Mouse (Mus musculus) kidney, embryonic 16.5 days (tissue): Measurements from ENCODE around the gene Ccdc59. TPM values are rescaled to one million over a fixed set of nuclear protein-coding genes. Genes with fewer than 3 reads are reported as not detected.
A peak's percentile ranks its signal among the peaks of the same experiment; 100 is the strongest.

Source experiments
- ATAC-seq: fragments of 200-750 bp; cut with Nextera tagmentation; 2 replicates; pipeline ENCODE4 v1.8.0; 2017; ENCODE audit warnings: moderate TSS enrichment; ENCODE audit not compliant: low FRiP score, low TSS enrichment
- H3K27ac ChIP-seq: fragments of 300-500 bp; sonication (generic); 2 replicates; pipeline ENCODE4 v1.5.1; 2014; ENCODE audit warnings: low read length
- H3K27me3 ChIP-seq: fragments of 300-500 bp; sonication (generic); 2 replicates; pipeline ENCODE4 v1.6.1; 2014; ENCODE audit warnings: low read length, control low read depth, mixed read lengths; ENCODE audit not compliant: insufficient read depth
- H3K36me3 ChIP-seq: fragments of 300-500 bp; sonication (generic); 2 replicates; pipeline ENCODE4 v1.6.1; 2014; ENCODE audit warnings: low read length, control low read depth, mixed read lengths; ENCODE audit not compliant: insufficient read depth
- H3K4me1 ChIP-seq: fragments of 300-500 bp; sonication (generic); 2 replicates; pipeline ENCODE4 v1.6.1; 2014; ENCODE audit warnings: low read length, control low read depth, mixed read lengths; ENCODE audit not compliant: insufficient read depth
- H3K4me2 ChIP-seq: fragments of 300-500 bp; sonication (generic); replicated peaks from 2 replicates; pipeline ENCODE4 v1.6.1; 2014; ENCODE audit warnings: low read depth, low read length
- H3K4me3 ChIP-seq: fragments of 300-500 bp; sonication (generic); 2 replicates; pipeline ENCODE4 v1.5.1; 2014; ENCODE audit warnings: mild to moderate bottlenecking, low read length
- H3K9ac ChIP-seq: fragments of 300-500 bp; sonication (generic); replicated peaks from 2 replicates; pipeline ENCODE4 v1.6.1; 2014; ENCODE audit warnings: low read length
- H3K9me3 ChIP-seq: fragments of 300-500 bp; sonication (generic); 2 replicates; pipeline ENCODE4 v1.6.1; 2016; ENCODE audit warnings: low read length, control low read depth
- WGBS: fragments of 180-500 bp; shearing (Covaris S2); extraction: QIAGEN DNeasy Blood & Tissue Kit; methylation state at CpG from one replicate; pipeline ENCODE4 v1.1.7; 2014; 5-methylcytosine and 5-hydroxymethylcytosine counted together
- polyA plus RNA-seq: library from polyadenylated mRNA; unstranded; fragments of >200 nt; fragmentation: Nextera tagmentation; extraction: Ambion mirVana; gene quantifications from 2 replicates; pipeline ENCODE4 v1.2.1, GENCODE M21; 2015

Gene Ccdc59
- 44.8 and 49.5 TPM in 2 replicates for polyA plus RNA-seq

- Histone ChIP-seq H3K4me3 (peak within 1 kb of the TSS; percentile 92), H3K4me1 (peaks cover 7% of the 10 kb centered on the region), H3K36me3 (peaks cover 26% of the 10 kb centered on the region), H3K9ac (peak within 1 kb of the TSS; percentile 92), H3K27ac (peak within 1 kb of the TSS; percentile 97), H3K9me3 (no peaks in the 10 kb centered on the region), H3K27me3 (no peaks in the 10 kb centered on the region), H3K4me2 (peak within 1 kb of the TSS; percentile 70)
- under 1% methylated on average over 90 of the region's 90 CpGs for WGBS
- peak; percentile 99 for ATAC-seq
Measured at GRCm38 (mm10) chr10:105840928-105841888, at the start of gene Ccdc59, which contains the start of gene Mettl25. Ccdc59 (plus strand) TSS chr10:105841067. Mettl25 (minus strand) TSS chr10:105841380.

GRCm38 (mm10) chr10:105793776-105794552, 46.9 kb upstream of the Ccdc59 start:
- no peak overlapping the region for H3K9ac ChIP-seq
- no peak overlapping the region for H3K4me2 ChIP-seq
- 0 out of 2 replicates have a peak, but pooled peaks cover 4% of the 10 kb centered on the region for H3K36me3 ChIP-seq
- WGBS = 53% methylated on average over 15 of the region's 15 CpGs
- H3K4me3 ChIP-seq = no peak overlapping the region
- no peaks in the 10 kb centered on the region for H3K27me3 ChIP-seq
- ATAC-seq = no peak
- H3K27ac ChIP-seq = no peak overlapping the region
- H3K9me3 ChIP-seq = no peaks in the 10 kb centered on the region
- no peaks in the 10 kb centered on the region for H3K4me1 ChIP-seq

GRCm38 (mm10) chr10:105797250-105797924, 43.5 kb upstream of the Ccdc59 start:
- no peaks in the 10 kb centered on the region for H3K4me1 ChIP-seq
- H3K27ac ChIP-seq = no peak overlapping the region
- H3K4me2 ChIP-seq = no peak overlapping the region
- no peak; the same call in 1 of the 2 replicates for ATAC-seq
- WGBS = 62% methylated on average over 8 of the region's 8 CpGs
- H3K36me3 ChIP-seq = 0 out of 2 replicates have a peak, but pooled peaks cover 4% of the 10 kb centered on the region
- no peaks in the 10 kb centered on the region for H3K9me3 ChIP-seq
- no peak overlapping the region for H3K9ac ChIP-seq
- no peaks in the 10 kb centered on the region for H3K27me3 ChIP-seq
- no peak overlapping the region for H3K4me3 ChIP-seq

- Histone ChIP-seq H3K27me3 (no peaks in the 10 kb centered on the region), H3K36me3 (no peaks in the 10 kb centered on the region), H3K27ac (no peak overlapping the region), H3K4me1 (no peaks in the 10 kb centered on the region), H3K4me3 (no peak overlapping the region), H3K4me2 (no peak overlapping the region), H3K9me3 (no peaks in the 10 kb centered on the region), H3K9ac (no peak overlapping the region)
- peak; percentile 39; the same call in 1 of the 2 replicates for ATAC-seq
- WGBS = 40% methylated on average over 6 of the region's 6 CpGs
Measured at GRCm38 (mm10) chr10:105801147-105801546, 39.7 kb upstream of the Ccdc59 start.

GRCm38 (mm10) chr10:105802132-105802531, 38.7 kb upstream of the Ccdc59 start:
- Histone ChIP-seq H3K4me1 (no peaks in the 10 kb centered on the region), H3K9me3 (no peaks in the 10 kb centered on the region), H3K36me3 (no peaks in the 10 kb centered on the region), H3K4me3 (no peak overlapping the region), H3K27me3 (no peaks in the 10 kb centered on the region), H3K27ac (no peak overlapping the region), H3K9ac (no peak overlapping the region), H3K4me2 (no peak overlapping the region)
- WGBS = 88% methylated on average over 6 of the region's 6 CpGs
- no peak for ATAC-seq

- no peaks in the 10 kb centered on the region for H3K9me3 ChIP-seq
- no peaks in the 10 kb centered on the region for H3K4me1 ChIP-seq
- no peak overlapping the region for H3K9ac ChIP-seq
- H3K27me3 ChIP-seq = no peaks in the 10 kb centered on the region
- H3K36me3 ChIP-seq = no peaks in the 10 kb centered on the region
- ATAC-seq = no peak
- no peak overlapping the region for H3K4me2 ChIP-seq
- H3K27ac ChIP-seq = no peak overlapping the region
- no peak overlapping the region for H3K4me3 ChIP-seq
- 84% methylated on average over 2 of the region's 2 CpGs for WGBS
Measured at GRCm38 (mm10) chr10:105803461-105803860, 37.4 kb upstream of the Ccdc59 start.

- Histone ChIP-seq H3K4me1 (no peaks in the 10 kb centered on the region), H3K4me2 (no peak overlapping the region), H3K9ac (no peak overlapping the region), H3K27me3 (no peaks in the 10 kb centered on the region), H3K4me3 (no peak overlapping the region), H3K27ac (no peak overlapping the region), H3K9me3 (no peaks in the 10 kb centered on the region), H3K36me3 (no peaks in the 10 kb centered on the region)
- ATAC-seq = no peak
- WGBS = 63% methylated on average over 7 of the region's 7 CpGs
Measured at GRCm38 (mm10) chr10:105806259-105807010, 34.4 kb upstream of the Ccdc59 start.

- WGBS = 66% methylated on average over 10 of the region's 10 CpGs
- ATAC-seq = no peak
- H3K9me3 ChIP-seq = no peaks in the 10 kb centered on the region
Measured at GRCm38 (mm10) chr10:105834627-105835228, 6.1 kb upstream of the Ccdc59 start.

More at GRCm38 (mm10) chr10:105834627-105835228, 6.1 kb upstream of the Ccdc59 start:
- Histone ChIP-seq H3K36me3 (no peaks in the 10 kb centered on the region; the same call in 1 of the 2 replicates), H3K9ac (no peak overlapping the region), H3K4me1 (no peaks in the 10 kb centered on the region), H3K4me2 (no peak overlapping the region), H3K4me3 (no peak overlapping the region), H3K27me3 (no peaks in the 10 kb centered on the region), H3K27ac (no peak overlapping the region)
